Comparison of ENCODE assay signal across 8 mouse cellular contexts in the genomic region with DNA sequence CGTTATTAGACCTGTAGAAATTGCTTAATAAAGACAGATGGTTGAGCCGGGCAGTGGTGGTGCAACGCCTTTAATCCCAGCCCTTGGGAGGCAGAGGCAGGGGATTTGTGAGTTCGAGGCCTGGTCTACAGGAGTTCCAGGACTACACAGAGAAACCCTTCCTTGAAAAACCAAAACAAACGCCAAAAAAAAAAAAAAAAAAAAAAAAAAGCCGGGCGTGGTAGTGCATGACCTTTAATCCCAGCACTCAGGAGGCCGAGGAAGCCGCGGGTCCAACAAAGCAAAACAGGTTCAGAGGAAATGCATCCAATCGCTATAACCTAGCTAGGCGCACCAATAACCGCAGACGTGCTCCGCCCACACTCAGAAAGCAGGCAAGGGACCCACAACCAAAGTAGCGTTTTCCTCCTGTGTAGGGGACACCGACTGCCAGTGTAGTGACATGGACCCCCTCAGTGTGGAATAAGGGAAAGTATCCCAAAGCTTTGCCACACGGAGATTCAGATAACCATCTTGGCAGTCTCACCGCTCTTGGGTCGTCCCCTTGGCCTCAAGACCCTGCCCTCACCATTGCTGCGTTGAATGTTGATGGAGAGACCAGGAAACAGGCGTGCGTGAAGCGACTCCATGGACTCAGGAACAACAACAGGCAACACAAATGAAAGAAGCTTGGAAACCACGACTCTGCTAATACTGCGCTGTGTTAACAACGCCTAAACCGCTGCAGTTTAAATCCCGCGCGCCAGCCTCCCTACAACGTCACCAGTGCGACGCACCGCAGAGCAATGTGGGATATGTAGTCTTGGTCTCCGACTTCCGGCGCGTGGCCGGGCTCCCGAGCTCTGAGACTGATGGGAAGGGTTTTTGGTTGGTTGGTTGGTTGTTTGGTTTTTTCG. TPM values are rescaled to one million over a fixed set of nuclear protein-coding genes. Genes with fewer than 3 reads are reported as not detected.
A peak's percentile ranks its signal among the peaks of the same experiment; 100 is the strongest.
DNase-seq lines count a peak whose midpoint lies in the region; ATAC-seq and TF ChIP-seq lines count a peak whose summit lies in the region.

A gene (minus strand): TSS at position 777 of the 896 bp plus-strand sequence.

- no peaks in the 10 kb centered on the region for H3K4me1 ChIP-seq in bone marrow, adult 2 months (ENCODE audit: control insufficient read depth, insufficient read depth, low read length)
- H3K4me1 ChIP-seq in embryonic facial prominence, embryonic 15.5 days = peaks cover 17% of the 10 kb centered on the region
- H3K4me1 ChIP-seq in heart, embryonic 10.5 days = peaks cover 8% of the 10 kb centered on the region; the same call in 1 of the 2 replicates
- peaks cover 15% of the 10 kb centered on the region for H3K4me1 ChIP-seq in kidney, embryonic 15.5 days

- TF ChIP-seq CTCF in bone marrow, adult 2 months (IDR thresholded peaks at IDR 0.05; ENCODE audit: control insufficient read depth, insufficient read depth, low read length) = 0 out of 2 replicates have a peak, but pooled peaks have one; percentile 2

- peak within 1 kb of the TSS; percentile 41 for H3K9ac ChIP-seq in embryonic facial prominence, embryonic 15.5 days
- H3K9ac ChIP-seq in kidney, embryonic 15.5 days = peak within 1 kb of the TSS; percentile 68

- H3K9me3 ChIP-seq in embryonic facial prominence, embryonic 15.5 days (replicated peaks) = no peaks in the 10 kb centered on the region
- H3K9me3 ChIP-seq in heart, embryonic 10.5 days = no peaks in the 10 kb centered on the region
- no peaks in the 10 kb centered on the region for H3K9me3 ChIP-seq in kidney, embryonic 15.5 days (replicated peaks)

- H3K4me3 ChIP-seq in bone marrow, adult 2 months (replicated peaks; ENCODE audit: control insufficient read depth, low read depth, low read length) = peak within 1 kb of the TSS; percentile 88
- H3K4me3 ChIP-seq in embryonic facial prominence, embryonic 15.5 days (replicated peaks) = peak within 1 kb of the TSS; percentile 73
- peak within 1 kb of the TSS; percentile 73 for H3K4me3 ChIP-seq in heart, embryonic 10.5 days
- peak within 1 kb of the TSS; percentile 87 for H3K4me3 ChIP-seq in kidney, embryonic 15.5 days (replicated peaks)

- TF ChIP-seq POLR2A in bone marrow, adult 2 months (IDR thresholded peaks at IDR 0.05; ENCODE audit: borderline replicate concordance, control insufficient read depth, low read depth, low read length) = peak; percentile 47; the same call in 1 of the 2 replicates

- under 1% methylated on average over 42 of the region's 42 CpGs for WGBS in bone marrow, adult 2 months
- under 1% methylated on average over 42 of the region's 42 CpGs for WGBS in embryonic facial prominence, embryonic 15.5 days
- 2% methylated on average over 42 of the region's 42 CpGs for WGBS in heart, embryonic 10.5 days
- WGBS in kidney, embryonic 15.5 days = 2% methylated on average over 42 of the region's 42 CpGs

- DNase-seq in 416B (ENCODE audit: low read depth) (peak; percentile 95), liver (peak; percentile 91)
- DNase-seq in heart, embryonic 10.5 days (ENCODE audit: low spot score) = peak; percentile 96
- DNase-seq in spleen, postnatal 4 days (ENCODE audit: low spot score in 2 of 2) = peak; percentile 90 to 95

- H3K4me2 ChIP-seq in embryonic facial prominence, embryonic 15.5 days (replicated peaks) = peak within 1 kb of the TSS; percentile 93
- H3K4me2 ChIP-seq in kidney, embryonic 15.5 days = peak within 1 kb of the TSS; percentile 86

- H3K27ac ChIP-seq in bone marrow, adult 2 months (ENCODE audit: control insufficient read depth, insufficient read depth, low read depth, low read length, poor library complexity) = peak within 1 kb of the TSS; percentile 42
- peak within 1 kb of the TSS; percentile 65 for H3K27ac ChIP-seq in embryonic facial prominence, embryonic 15.5 days (replicated peaks)
- H3K27ac ChIP-seq in heart, embryonic 10.5 days = peak within 1 kb of the TSS; percentile 90
- H3K27ac ChIP-seq in kidney, embryonic 15.5 days = peak within 1 kb of the TSS; percentile 88

- no peaks in the 10 kb centered on the region for H3K27me3 ChIP-seq in embryonic facial prominence, embryonic 15.5 days
- H3K27me3 ChIP-seq in heart, embryonic 10.5 days (ENCODE audit: insufficient read depth, poor library complexity, severe bottlenecking) = no peaks in the 10 kb centered on the region
- no peaks in the 10 kb centered on the region for H3K27me3 ChIP-seq in kidney, embryonic 15.5 days

- H3K36me3 ChIP-seq in embryonic facial prominence, embryonic 15.5 days = peaks cover 25% of the 10 kb centered on the region
- H3K36me3 ChIP-seq in heart, embryonic 10.5 days = peaks cover 30% of the 10 kb centered on the region
- peaks cover 34% of the 10 kb centered on the region for H3K36me3 ChIP-seq in kidney, embryonic 15.5 days

- ATAC-seq in embryonic facial prominence, embryonic 15.5 days (ENCODE audit: insufficient number of reproducible peaks, low FRiP score, low TSS enrichment, low read depth) = peak; percentile 96
- peak; percentile 96 for ATAC-seq in kidney, embryonic 15.5 days (replicated peaks; ENCODE audit: low FRiP score)
- ATAC-seq in monocyte, adult 5-6 weeks (replicated peaks; ENCODE audit: insufficient number of reproducible peaks, low FRiP score, low TSS enrichment, poor library complexity, severe bottlenecking) = peak; percentile 99

RNA-seq across cellular contexts. Expression of the gene that starts here (rescaled TPM):
- 18.5 and 33.6 TPM in 2 replicates for polyA plus RNA-seq in bone marrow, adult 2 months (2011; ENCODE audit: insufficient read depth, insufficient read length, low replicate concordance, missing spikeins)
- 45.8 and 47.5 TPM in 2 replicates for polyA plus RNA-seq in embryonic facial prominence, embryonic 15.5 days (2015; fragmentation: Nextera tagmentation; extraction: Ambion mirVana)
- 55.1 and 68.7 TPM in 2 replicates for polyA plus RNA-seq in heart, embryonic 10.5 days (2016; fragmentation: Nextera tagmentation; extraction: Ambion mirVana)
- polyA plus RNA-seq in kidney, embryonic 15.5 days (2015; fragmentation: Nextera tagmentation; extraction: Ambion mirVana) = 75.6 and 76.0 TPM in 2 replicates
- total RNA-seq in monocyte, adult 5-6 weeks (2017) = 0.68 to 1.9 TPM in 2 of 3 replicates, not detected in the other

Comparison
In these comparisons a context has a peak if more than half of its experiments do, and no peak if none do; other contexts are left out.
1. Peak in every context shown above with its lines: DNase-seq, ATAC-seq, H3K4me3 ChIP-seq and H3K27ac ChIP-seq.